Mouse (Mus musculus) bone marrow, adult 2 months (tissue): Measurements from ENCODE around the gene Eif4e. TPM values are rescaled to one million over a fixed set of nuclear protein-coding genes. Genes with fewer than 3 reads are reported as not detected.
A peak's percentile ranks its signal among the peaks of the same experiment; 100 is the strongest.

Experiments
- H3K27ac ChIP-seq: fragments of 200-500 bp; 2 replicates; pipeline ENCODE4 v1.5.1; 2012; ENCODE audit warnings: low read depth, mild to moderate bottlenecking, control low read depth, inconsistent platforms, low read length; ENCODE audit not compliant: control insufficient read depth, poor library complexity, insufficient read depth
- H3K4me1 ChIP-seq: fragments of 200-500 bp; 2 replicates; pipeline ENCODE4 v1.6.1; 2011; ENCODE audit warnings: low read length; ENCODE audit not compliant: control insufficient read depth, insufficient read depth
- H3K4me3 ChIP-seq: fragments of 200-500 bp; replicated peaks from 2 replicates; pipeline ENCODE3; 2011; ENCODE audit warnings: mild to moderate bottlenecking, low read depth, low read length, control low read depth; ENCODE audit not compliant: control insufficient read depth
- CTCF ChIP-seq: fragments of 200-500 bp; IDR thresholded peaks from 2 replicates; pipeline ENCODE4 v1.5.1; 2011; ENCODE audit warnings: low read length, control low read depth; ENCODE audit not compliant: control insufficient read depth, insufficient read depth
- POLR2A ChIP-seq: fragments of 200-500 bp; IDR thresholded peaks from 2 replicates; pipeline ENCODE4 v1.6.1; 2011; ENCODE audit warnings: low read depth, mild to moderate bottlenecking, control low read depth, low read length, borderline replicate concordance; ENCODE audit not compliant: control insufficient read depth
- WGBS: fragments of 180-500 bp; shearing (Covaris S2); methylation state at CpG from one replicate; pipeline ENCODE4 v1.1.7; 2018; 5-methylcytosine and 5-hydroxymethylcytosine counted together
- polyA plus RNA-seq: library from polyadenylated mRNA; stranded (reverse); fragments of >200 nt; gene quantifications from 2 replicates; pipeline ENCODE4 v1.2.4, GENCODE M21; 2011; ENCODE audit warnings: low replicate concordance; ENCODE audit not compliant: missing spikeins, insufficient read depth, insufficient read length

Eif4e gene
- polyA plus RNA-seq, 1 experiment = 78.5 TPM

DNA sequence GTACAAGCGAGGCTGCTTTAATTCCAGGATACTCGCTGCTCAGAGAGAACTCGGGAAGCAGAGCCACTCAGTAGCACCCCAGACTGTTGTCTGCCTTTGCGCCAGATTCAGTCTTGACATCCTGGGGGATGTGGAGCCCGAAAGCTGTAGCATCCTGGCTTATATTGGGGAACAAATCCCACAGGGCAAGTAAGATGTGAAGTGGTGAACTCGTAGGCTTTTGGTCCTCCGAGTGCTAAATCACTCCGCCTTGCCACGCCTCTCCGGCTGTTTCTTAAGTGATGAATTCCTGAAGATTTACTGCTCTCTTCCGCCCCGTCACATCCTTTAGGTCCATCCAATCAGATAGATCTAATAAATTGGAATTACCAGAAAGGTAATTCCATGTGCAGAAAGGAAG, 12.7 kb upstream of the Eif4e start:
- 80% methylated on average over 12 of the region's 12 CpGs for WGBS
- no peaks in the 10 kb centered on the region for H3K4me1 ChIP-seq
- TF ChIP-seq POLR2A (no peak), CTCF (no peak)
- H3K27ac ChIP-seq = no peak overlapping the region
- H3K4me3 ChIP-seq = no peak overlapping the region

- 76% methylated on average over 3 of the region's 3 CpGs for WGBS
- Histone ChIP-seq H3K4me3 (no peak overlapping the region), H3K4me1 (no peaks in the 10 kb centered on the region)
Observed at GRCm38 (mm10) chr3:138514749-138515148, 11.2 kb upstream of the Eif4e start.

DNA sequence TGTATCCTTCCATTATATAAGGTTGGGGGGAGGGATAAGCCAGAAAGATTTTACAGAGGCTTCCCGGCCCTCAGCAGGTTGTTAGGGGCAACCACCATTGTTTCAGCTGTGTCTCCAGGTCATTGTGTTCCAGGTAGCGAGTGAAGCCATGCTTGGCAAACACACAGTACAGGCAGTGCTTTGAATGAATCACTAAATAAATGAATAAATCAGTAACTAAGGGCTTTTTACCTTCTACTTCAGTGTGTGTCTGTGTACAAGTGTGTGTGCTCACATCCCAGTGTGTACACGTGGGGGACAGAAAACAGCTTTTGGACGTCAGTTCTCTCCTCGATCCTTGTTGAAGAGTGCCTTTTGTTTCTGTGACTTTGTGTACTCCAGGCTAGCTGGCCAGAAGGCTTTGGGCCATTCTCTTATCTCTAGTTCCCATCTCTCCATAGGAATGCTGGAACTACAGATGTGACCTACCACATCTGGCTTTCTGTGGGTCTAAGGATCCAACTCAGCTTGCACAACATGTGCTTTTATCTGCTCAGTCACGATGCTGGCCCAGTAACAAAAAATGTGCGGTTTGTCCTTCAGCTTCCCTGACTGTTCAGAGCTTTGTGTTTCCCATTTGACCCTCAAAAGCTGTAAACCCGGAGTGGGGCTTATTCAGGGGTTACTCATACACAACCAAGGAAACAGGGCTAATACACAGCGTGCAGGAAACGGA, 10.2 kb upstream of the Eif4e start:
- no peak overlapping the region for H3K4me3 ChIP-seq
- H3K27ac ChIP-seq = no peak overlapping the region
- 75% methylated on average over 10 of the region's 10 CpGs for WGBS
- H3K4me1 ChIP-seq = no peaks in the 10 kb centered on the region
- TF ChIP-seq POLR2A = no peak
- TF ChIP-seq CTCF = no peak

More at GRCm38 (mm10) chr3:138514749-138515148, 11.2 kb upstream of the Eif4e start:
- TF ChIP-seq CTCF = no peak
- no peak for TF ChIP-seq POLR2A
- no peak overlapping the region for H3K27ac ChIP-seq

GRCm38 (mm10) chr3:138517881-138518280, 8.1 kb upstream of the Eif4e start:
- TF ChIP-seq CTCF = peak; percentile 72
- TF ChIP-seq POLR2A = no peak
- Histone ChIP-seq H3K4me3 (no peak overlapping the region), H3K4me1 (peaks cover 2% of the 10 kb centered on the region; the same call in 1 of the 2 replicates), H3K27ac (no peak overlapping the region)
- 56% methylated on average over 3 of the region's 3 CpGs for WGBS

- peaks cover 2% of the 10 kb centered on the region; the same call in 1 of the 2 replicates for H3K4me1 ChIP-seq
- WGBS = 51% methylated on average over 6 of the region's 6 CpGs
- H3K4me3 ChIP-seq = no peak overlapping the region
- H3K27ac ChIP-seq = no peak overlapping the region
- TF ChIP-seq POLR2A = no peak
- TF ChIP-seq CTCF = no peak
Observed at GRCm38 (mm10) chr3:138519218-138519617, 6.8 kb upstream of the Eif4e start.

DNA sequence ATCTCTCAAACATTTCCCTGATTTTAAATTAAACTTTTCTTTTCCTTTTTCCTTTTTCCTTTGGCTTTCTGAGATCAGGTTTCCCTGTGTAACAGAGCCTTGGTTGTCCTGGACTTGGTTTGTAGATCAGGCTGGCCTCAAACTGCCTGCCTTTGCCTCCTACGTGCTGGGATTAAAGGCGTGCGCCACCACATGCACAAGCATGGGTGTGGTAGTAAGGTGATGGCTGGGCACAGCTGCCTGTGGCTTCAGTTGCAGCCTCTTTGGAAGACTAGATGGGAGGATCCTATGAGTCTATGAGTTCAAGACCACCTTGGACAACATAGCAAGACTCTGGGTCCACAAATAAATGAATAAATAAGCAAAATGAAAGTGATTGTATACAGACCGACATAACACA, 2.0 kb upstream of the Eif4e start:
- H3K4me3 ChIP-seq = no peak overlapping the region
- 90% methylated on average over 4 of the region's 4 CpGs for WGBS
- no peak overlapping the region for H3K27ac ChIP-seq
- H3K4me1 ChIP-seq = peaks cover 2% of the 10 kb centered on the region; the same call in 1 of the 2 replicates
- TF ChIP-seq POLR2A (no peak), CTCF (no peak)

GRCm38 (mm10) chr3:138525494-138525893, 485 bp upstream of the Eif4e start:
- 86% methylated on average over 8 of the region's 8 CpGs for WGBS
- no peak for TF ChIP-seq POLR2A
- no peak for TF ChIP-seq CTCF
- Histone ChIP-seq H3K27ac (no peak overlapping the region), H3K4me1 (peaks cover 2% of the 10 kb centered on the region; the same call in 1 of the 2 replicates), H3K4me3 (no peak overlapping the region)

- TF ChIP-seq CTCF = no peak
- peak; percentile 88 for TF ChIP-seq POLR2A
- H3K27ac ChIP-seq = peak overlapping the region; percentile 95
- no peaks in the 10 kb centered on the region; the same call in 1 of the 2 replicates for H3K4me1 ChIP-seq
- WGBS = under 1% methylated on average over 83 of the region's 85 CpGs
- H3K4me3 ChIP-seq = peak overlapping the region; percentile 97
Observed at GRCm38 (mm10) chr3:138526916-138527666, 1.1 kb downstream of the Eif4e start.
